Comparison of ENCODE assay signal across 52 mouse cellular contexts in genomic region chr1:166660800-166661199, GRCm38 (mm10). TPM values are rescaled to one million over a fixed set of nuclear protein-coding genes. Genes with fewer than 3 reads are reported as not detected.
"Had no signal": no experiment of that assay in that cellular context is flagged by ENCODE, and none has a peak within 500 bp of the region (broad histone marks: within the 10 kb centered on the region; RNA-seq: fewer than 3 reads in every experiment).

No protein-coding gene starts in this region.

- H3K9ac ChIP-seq: heart, embryonic 12.5 days; heart, embryonic 13.5 days; heart, embryonic 15.5 days; hindbrain, embryonic 12.5 days; hindbrain, embryonic 13.5 days; hindbrain, embryonic 14.5 days; hindbrain, embryonic 15.5 days; intestine, embryonic 15.5 days; kidney, embryonic 15.5 days had no signal

- H3K27ac ChIP-seq: heart, embryonic 13.5 days; heart, embryonic 15.5 days; hindbrain, embryonic 10.5 days; hindbrain, embryonic 12.5 days; hindbrain, embryonic 13.5 days; hindbrain, embryonic 14.5 days; hindbrain, embryonic 15.5 days; hindbrain, postnatal 0 days; intestine, embryonic 15.5 days; kidney, embryonic 15.5 days; kidney, postnatal 0 days; layer of hippocampus, adult 2 months; left cerebral cortex, adult 2 months had no signal

- H3K4me3 ChIP-seq: heart, embryonic 12.5 days; heart, embryonic 13.5 days; heart, embryonic 15.5 days; hindbrain, embryonic 10.5 days; hindbrain, embryonic 12.5 days; hindbrain, embryonic 13.5 days; hindbrain, embryonic 15.5 days; intestine, embryonic 15.5 days; kidney, embryonic 15.5 days; layer of hippocampus, adult 2 months; left cerebral cortex, adult 2 months had no signal

- H3K4me1 ChIP-seq: heart, embryonic 12.5 days; heart, embryonic 13.5 days; heart, embryonic 15.5 days; hindbrain, embryonic 10.5 days; hindbrain, embryonic 12.5 days; hindbrain, embryonic 13.5 days; hindbrain, embryonic 15.5 days; intestine, embryonic 15.5 days; kidney, embryonic 15.5 days had no signal

- DNase-seq: heart, postnatal 10 days; heart, postnatal 14 days; heart, postnatal 36 days; heart, postnatal 4 days; kidney, adult 11 months; kidney, adult 18-20 months; kidney, adult 2 months; kidney, adult 8-10 months; kidney, adult 9 months; kidney, postnatal 10 days; kidney, postnatal 14 days; kidney, postnatal 25 days; kidney, postnatal 36 days; kidney, postnatal 4 days; layer of hippocampus, adult 9-11 months; layer of hippocampus, postnatal 36 days had no signal

- H3K36me3 ChIP-seq: heart, embryonic 12.5 days; heart, embryonic 13.5 days; heart, embryonic 15.5 days; hindbrain, embryonic 10.5 days; hindbrain, embryonic 12.5 days; hindbrain, embryonic 13.5 days; hindbrain, embryonic 15.5 days; intestine, embryonic 15.5 days; kidney, embryonic 15.5 days had no signal

- H3K27me3 ChIP-seq: heart, embryonic 12.5 days; heart, embryonic 13.5 days; heart, embryonic 15.5 days; hindbrain, embryonic 12.5 days; hindbrain, embryonic 13.5 days; hindbrain, embryonic 15.5 days; intestine, embryonic 15.5 days; kidney, embryonic 15.5 days had no signal

- H3K9me3 ChIP-seq: heart, embryonic 13.5 days; heart, embryonic 15.5 days; hindbrain, embryonic 10.5 days; hindbrain, embryonic 12.5 days; hindbrain, embryonic 13.5 days; hindbrain, embryonic 15.5 days; intestine, embryonic 15.5 days; kidney, embryonic 15.5 days had no signal

RNA-seq across cellular contexts. Expression of gene Gm4847, which starts 13.3 kb away (rescaled TPM):
- total RNA-seq: heart, postnatal 10 days; heart, postnatal 14 days; heart, postnatal 25 days; heart, postnatal 36 days; heart, postnatal 4 days; hematopoietic stem cell, adult 5-6 weeks; hindbrain, postnatal 0 days; layer of hippocampus, adult 18-20 months; layer of hippocampus, adult 2 months; layer of hippocampus, adult 8-10 months; layer of hippocampus, postnatal 10 days; layer of hippocampus, postnatal 14 days; layer of hippocampus, postnatal 25 days; layer of hippocampus, postnatal 36 days; left cerebral cortex, adult 18-20 months; left cerebral cortex, adult 8-10 months had no signal
- polyA plus RNA-seq: heart, embryonic 11.5 days; heart, embryonic 12.5 days; heart, embryonic 13.5 days; heart, embryonic 14.5 days; heart, embryonic 15.5 days; heart, embryonic 16.5 days; heart, postnatal 0 days; hindbrain, embryonic 10.5 days; hindbrain, embryonic 11.5 days; hindbrain, embryonic 12.5 days; hindbrain, embryonic 13.5 days; hindbrain, embryonic 14.5 days; hindbrain, embryonic 15.5 days; hindbrain, embryonic 16.5 days; hindbrain, postnatal 0 days; inflammation-experienced regulatory T-cells, adult 6 months; intestine, embryonic 14.5 days; intestine, embryonic 15.5 days; intestine, embryonic 16.5 days; intestine, postnatal 0 days; kidney, adult 2 months; kidney, embryonic 14.5 days; kidney, embryonic 15.5 days; kidney, embryonic 16.5 days; kidney, postnatal 0 days; large intestine, adult 2 months had no signal

RNA-seq across cellular contexts. Expression of gene Fmo9, which starts 20.8 kb away (rescaled TPM):
- total RNA-seq: heart, postnatal 10 days; heart, postnatal 14 days; heart, postnatal 25 days; heart, postnatal 36 days; heart, postnatal 4 days; hematopoietic stem cell, adult 5-6 weeks; hindbrain, postnatal 0 days; layer of hippocampus, adult 18-20 months; layer of hippocampus, adult 2 months; layer of hippocampus, adult 8-10 months; layer of hippocampus, postnatal 10 days; layer of hippocampus, postnatal 14 days; layer of hippocampus, postnatal 25 days; layer of hippocampus, postnatal 36 days; left cerebral cortex, adult 18-20 months; left cerebral cortex, adult 2 months; left cerebral cortex, adult 8-10 months had no signal
- polyA plus RNA-seq: heart, embryonic 11.5 days; heart, embryonic 12.5 days; heart, embryonic 13.5 days; heart, embryonic 14.5 days; heart, embryonic 15.5 days; heart, embryonic 16.5 days; heart, postnatal 0 days; hindbrain, embryonic 10.5 days; hindbrain, embryonic 11.5 days; hindbrain, embryonic 12.5 days; hindbrain, embryonic 13.5 days; hindbrain, embryonic 14.5 days; hindbrain, embryonic 15.5 days; hindbrain, embryonic 16.5 days; hindbrain, postnatal 0 days; inflammation-experienced regulatory T-cells, adult 6 months; intestine, embryonic 14.5 days; intestine, embryonic 15.5 days; intestine, embryonic 16.5 days; intestine, postnatal 0 days; kidney, adult 2 months; kidney, embryonic 14.5 days; kidney, embryonic 15.5 days; large intestine, adult 2 months had no signal
